Mouse (Mus musculus): ENCODE data around the gene Mrps27.

GRCm38 (mm10) chr13:99306164-99306563 is 38.4 kb upstream of the Mrps27 start:
- TF ChIP-seq CTCF (IDR thresholded peaks at IDR 0.05; ENCODE audit: low read depth): no peak
- TF ChIP-seq EP300 (IDR thresholded peaks at IDR 0.05; ENCODE audit: low read depth): no peak

Measured in heart, postnatal 0 days (tissue).